Mouse (Mus musculus): Measurements from ENCODE around the gene Flnb. TPM values are rescaled to one million over a fixed set of nuclear protein-coding genes. Genes with fewer than 3 reads are reported as not detected.

The Flnb gene
- polyA plus RNA-seq, 1 experiment = 9.8 TPM

DNA sequence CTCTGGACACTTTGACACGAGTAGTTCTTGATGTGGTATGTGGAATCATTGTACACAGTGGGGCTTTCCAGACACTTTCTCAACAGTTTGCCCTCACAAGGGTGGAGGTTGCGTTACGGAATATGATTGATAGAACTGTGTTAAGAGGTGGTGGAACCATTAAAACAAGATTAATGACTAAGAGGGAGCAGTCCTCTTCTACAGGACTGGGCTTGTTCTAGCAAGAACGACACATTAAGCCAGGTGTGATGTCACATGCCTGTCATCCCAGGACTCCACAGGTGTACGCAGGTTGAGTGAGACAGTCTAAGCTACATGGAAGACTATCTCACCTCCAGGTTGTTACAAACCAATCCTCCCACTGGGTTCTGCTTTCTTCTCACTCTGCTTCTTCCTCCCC is 181.7 kb downstream of the Flnb start:
- Histone ChIP-seq H3K4me1 (ENCODE audit: control insufficient read depth, insufficient read depth, low read length) (peaks cover 10% of the 10 kb centered on the region), H3K36me3 (ENCODE audit: control insufficient read depth, insufficient read depth, low read length) (no peaks in the 10 kb centered on the region), H3K27ac (ENCODE audit: control insufficient read depth, insufficient read depth, low read depth, low read length) (no peak overlapping the region), H3K4me3 (ENCODE audit: control insufficient read depth, low read depth, low read length) (no peak overlapping the region), H3K27me3 (ENCODE audit: control insufficient read depth, insufficient read depth, low read length) (no peaks in the 10 kb centered on the region)
- TF ChIP-seq POLR2A (IDR thresholded peaks at IDR 0.05; ENCODE audit: control insufficient read depth, low read depth, low read length) = no peak
- TF ChIP-seq CTCF (IDR thresholded peaks at IDR 0.05; ENCODE audit: control insufficient read depth, insufficient read depth, insufficient replicate concordance, low read depth, low read length) = no peak

DNA sequence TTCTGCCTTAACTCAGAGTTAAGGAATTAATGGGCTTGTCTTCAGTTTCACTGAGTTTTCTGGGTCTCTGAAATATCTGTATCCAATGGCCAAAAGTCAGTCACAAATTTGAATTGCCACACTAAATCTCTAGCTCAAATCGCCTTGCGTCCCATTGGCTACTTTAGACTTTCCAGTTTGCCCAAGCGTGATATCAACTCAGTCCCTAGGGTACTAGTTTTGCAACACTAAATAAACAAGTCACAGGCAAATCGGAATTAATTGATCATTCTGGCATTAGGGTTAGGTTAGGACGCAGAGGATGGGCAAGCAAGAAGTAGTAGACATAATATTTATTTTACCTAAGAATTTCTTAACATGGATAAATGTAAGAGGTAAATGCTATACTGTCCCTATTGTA is 182.5 kb downstream of the Flnb start:
- no peak for TF ChIP-seq POLR2A (IDR thresholded peaks at IDR 0.05; ENCODE audit: control insufficient read depth, low read depth, low read length)
- no peak for TF ChIP-seq CTCF (IDR thresholded peaks at IDR 0.05; ENCODE audit: control insufficient read depth, insufficient read depth, insufficient replicate concordance, low read depth, low read length)
- H3K27me3 ChIP-seq (ENCODE audit: control insufficient read depth, insufficient read depth, low read length) = no peaks in the 10 kb centered on the region

More for the DNA sequence above, 182.5 kb downstream of the Flnb start:
- no peak overlapping the region for H3K4me3 ChIP-seq (ENCODE audit: control insufficient read depth, low read depth, low read length)
- no peaks in the 10 kb centered on the region for H3K36me3 ChIP-seq (ENCODE audit: control insufficient read depth, insufficient read depth, low read length)
- H3K27ac ChIP-seq (ENCODE audit: control insufficient read depth, insufficient read depth, low read depth, low read length) = no peak overlapping the region
- H3K4me1 ChIP-seq (ENCODE audit: control insufficient read depth, insufficient read depth, low read length) = peaks cover 10% of the 10 kb centered on the region

Other genes starting within 250 kb of the Flnb start
- 1.0 and 1.8 TPM in 2 replicates for gene Gm3558, start 249.4 kb upstream of the Flnb start, polyA plus RNA-seq (2012; rRNA removed)
- gene Gm10338, start 222.4 kb upstream of the Flnb start, polyA plus RNA-seq (2012; rRNA removed) = 12.1 and 15.5 TPM in 2 replicates
- not detected in 2 replicates for gene Gm10128, start 174.0 kb upstream of the Flnb start, polyA plus RNA-seq (2012; rRNA removed)
- 126 TPM in 2 replicates for gene Gm26661, start 26.4 kb upstream of the Flnb start, polyA plus RNA-seq (2012; rRNA removed)
- gene Gm45521, start 139.3 kb downstream of the Flnb start, polyA plus RNA-seq (2012; rRNA removed) = 3.4 and 5.6 TPM in 2 replicates
- gene Dnase1l3, start 176.6 kb downstream of the Flnb start, polyA plus RNA-seq (2012; rRNA removed) = 1.1 and 1.4 TPM in 2 replicates
- gene Abhd6, start 184.9 kb downstream of the Flnb start, polyA plus RNA-seq (2012; rRNA removed) = 16.9 and 19.5 TPM in 2 replicates